Mouse (Mus musculus): ENCODE measurements at regions not wholly inside any gene's neighbourhood (a gene's known extent, or its start where the extent isn't known, plus 50 kb on each side); places are given as distances from the start of the nearest gene placed in this dataset.

DNA sequence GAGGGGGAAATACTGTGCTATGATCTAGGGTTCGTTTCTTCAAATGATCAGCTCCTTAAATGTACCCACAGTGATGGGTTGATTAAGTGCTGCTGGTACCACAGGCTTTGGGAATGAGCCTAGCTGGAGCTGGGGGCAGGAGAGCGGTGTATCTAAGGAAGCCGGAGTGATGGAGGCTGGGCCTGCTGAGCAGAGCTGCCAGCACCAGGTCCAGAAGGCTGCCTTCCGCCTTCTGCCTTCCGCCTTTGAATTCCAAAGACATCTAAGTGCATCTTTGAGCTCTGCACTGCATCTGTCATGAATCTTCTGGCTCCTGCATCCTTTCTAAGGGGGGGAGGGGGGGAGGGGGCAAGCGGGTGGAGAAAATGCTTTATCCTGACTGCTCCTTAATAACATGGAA lies 176.9 kb downstream of the Abhd5 start:
- TF ChIP-seq HCFC1 (IDR thresholded peaks at IDR 0.05; ENCODE audit: borderline replicate concordance, insufficient read depth, low read length) = no peak
- no peak for TF ChIP-seq ZNF384 (IDR thresholded peaks at IDR 0.05; ENCODE audit: low read depth, low read length)
- no peak for TF ChIP-seq MAFK (IDR thresholded peaks at IDR 0.05; ENCODE audit: insufficient read depth, low read depth, low read length)

Measured in ES-E14 (cell line).